Mouse (Mus musculus) brain, embryonic 14.5 days (tissue): Measurements from ENCODE around the gene 1700022I11Rik.

ENCODE experiments used
- CTCF ChIP-seq: fragments of 200-500 bp; IDR thresholded peaks from 2 replicates; pipeline ENCODE4 v1.5.1; 2012; ENCODE audit warnings: inconsistent platforms, mild to moderate bottlenecking, moderate library complexity, borderline replicate concordance; ENCODE audit not compliant: insufficient read depth, insufficient read length; ENCODE audit errors: extremely low read depth
- POLR2A ChIP-seq: fragments of 200-500 bp; IDR thresholded peaks from 2 replicates; pipeline ENCODE4 v1.6.1; 2012; ENCODE audit warnings: mild to moderate bottlenecking, inconsistent platforms, borderline replicate concordance; ENCODE audit not compliant: poor library complexity, insufficient read depth, insufficient read length, severe bottlenecking; ENCODE audit errors: extremely low read depth

- TF ChIP-seq POLR2A, result no peak
- TF ChIP-seq CTCF, result no peak
Measured at GRCm38 (mm10) chr4:42921536-42921935, 47.9 kb upstream of the 1700022I11Rik start.
